Mouse (Mus musculus): ENCODE measurements around the gene Armh1.
A peak's percentile ranks its signal among the peaks of the same experiment; 100 is the strongest.
"Not testable (repeated sequence)": the region's sequence is repeated elsewhere in the genome, so short reads cannot be mapped to it uniquely, and the experiment has no call there.

Gene Armh1

GRCm38 (mm10) chr4:117221836-117222235 is 30.1 kb downstream of the Armh1 start:
- DNase-seq (ENCODE audit: low read depth) = no peak

GRCm38 (mm10) chr4:117220741-117221515 is 31.0 kb downstream of the Armh1 start:
- peak; percentile 82 for DNase-seq (ENCODE audit: low read depth)

GRCm38 (mm10) chr4:117218517-117219219 is 33.3 kb downstream of the Armh1 start:
- peak; percentile 90 for DNase-seq (ENCODE audit: low read depth)

- no peak for DNase-seq (ENCODE audit: low read depth)
Measured at GRCm38 (mm10) chr4:117217029-117217428, 34.9 kb downstream of the Armh1 start.

GRCm38 (mm10) chr4:117214250-117214649 is 37.7 kb downstream of the Armh1 start:
- DNase-seq (ENCODE audit: low read depth) = no peak

GRCm38 (mm10) chr4:117210147-117211074 is 41.5 kb downstream of the Armh1 start:
- peak; percentile 95 for DNase-seq (ENCODE audit: low read depth)

- no peak for DNase-seq (ENCODE audit: low read depth)
Measured at GRCm38 (mm10) chr4:117209592-117209991, 42.3 kb downstream of the Armh1 start.

- no peak for DNase-seq (ENCODE audit: low read depth)
Measured at GRCm38 (mm10) chr4:117202992-117203354, 49.0 kb downstream of the Armh1 start.

- DNase-seq (ENCODE audit: low read depth) = peak; percentile 96
Measured at GRCm38 (mm10) chr4:117202046-117202991, 49.6 kb downstream of the Armh1 start.

- no peak for DNase-seq (ENCODE audit: low read depth)
Measured at GRCm38 (mm10) chr4:117191804-117192203, 60.1 kb downstream of the Armh1 start.

- no peak for DNase-seq (ENCODE audit: low read depth)
Measured at GRCm38 (mm10) chr4:117190660-117191059, 61.3 kb downstream of the Armh1 start.

GRCm38 (mm10) chr4:117189856-117190543 is 61.9 kb downstream of the Armh1 start:
- peak; percentile 97 for DNase-seq (ENCODE audit: low read depth)

- DNase-seq (ENCODE audit: low read depth) = peak; percentile 96
Measured at GRCm38 (mm10) chr4:117189382-117189855, 62.5 kb downstream of the Armh1 start.

- peak; percentile 24 for DNase-seq (ENCODE audit: low read depth)
Measured at GRCm38 (mm10) chr4:117188969-117189368, 63.0 kb downstream of the Armh1 start.

GRCm38 (mm10) chr4:117182759-117183096 is 69.2 kb downstream of the Armh1 start:
- DNase-seq (ENCODE audit: low read depth) = not testable (repeated sequence)

- DNase-seq (ENCODE audit: low read depth) = peak; percentile 95
Measured at GRCm38 (mm10) chr4:117181863-117182758, 69.8 kb downstream of the Armh1 start, which contains the start of gene Kif2c. Kif2c (minus strand) TSS chr4:117182639.

GRCm38 (mm10) chr4:117169936-117170335 is 82.0 kb downstream of the Armh1 start:
- no peak for DNase-seq (ENCODE audit: low read depth)
